Mouse (Mus musculus) midbrain, postnatal 0 days (tissue): ENCODE measurements around the gene Agbl4. TPM values are rescaled to one million over a fixed set of nuclear protein-coding genes. Genes with fewer than 3 reads are reported as not detected.

Source experiments
- ATAC-seq: fragments of 200-750 bp; cut with Nextera tagmentation; 2 replicates; pipeline ENCODE4 v1.8.0; 2017; ENCODE audit warnings: moderate number of reproducible peaks, mild to moderate bottlenecking, moderate TSS enrichment, moderate library complexity; ENCODE audit not compliant: low FRiP score
- DNase-seq: peaks from one replicate; pipeline ENCODE4 v3.0.0-alpha.2; 2015; ENCODE audit warnings: low spot score
- H3K27ac ChIP-seq: fragments of 300-500 bp; sonication (generic); 2 replicates; pipeline ENCODE4 v1.5.1; 2014; ENCODE audit warnings: low read depth, mild to moderate bottlenecking, low read length, mixed read lengths
- H3K27me3 ChIP-seq: fragments of 300-500 bp; sonication (generic); 2 replicates; pipeline ENCODE4 v1.6.1; 2014; ENCODE audit warnings: low read length, control low read depth, mixed read lengths; ENCODE audit not compliant: insufficient read depth
- H3K36me3 ChIP-seq: fragments of 300-500 bp; sonication (generic); 2 replicates; pipeline ENCODE4 v1.6.1; 2014; ENCODE audit warnings: low read length, control low read depth, mixed read lengths; ENCODE audit not compliant: insufficient read depth
- H3K4me1 ChIP-seq: fragments of 300-500 bp; sonication (generic); 2 replicates; pipeline ENCODE4 v1.6.1; 2014; ENCODE audit warnings: mild to moderate bottlenecking, control low read depth, antibody characterized with exemption, low read length, mixed read lengths; ENCODE audit not compliant: insufficient read depth
- H3K4me2 ChIP-seq: fragments of 300-500 bp; sonication (generic); 2 replicates; pipeline ENCODE4 v1.6.1; 2014; ENCODE audit warnings: low read depth, mild to moderate bottlenecking, low read length, mixed read lengths; ENCODE audit not compliant: poor library complexity, severe bottlenecking
- H3K4me3 ChIP-seq: fragments of 300-500 bp; sonication (generic); 2 replicates; pipeline ENCODE4 v1.5.1; 2014; ENCODE audit warnings: low read depth, mild to moderate bottlenecking, low read length, moderate library complexity
- H3K9ac ChIP-seq: fragments of 300-500 bp; sonication (generic); replicated peaks from 2 replicates; pipeline ENCODE4 v1.6.1; 2014; ENCODE audit warnings: mild to moderate bottlenecking, low read length, moderate library complexity, mixed read lengths; ENCODE audit not compliant: poor library complexity, severe bottlenecking
- H3K9me3 ChIP-seq: fragments of 300-500 bp; sonication (generic); 2 replicates; pipeline ENCODE4 v1.6.1; 2016; ENCODE audit warnings: low read length, control low read depth
- CTCF ChIP-seq: IDR thresholded peaks from 2 replicates; pipeline ENCODE4 v1.5.1; 2016; ENCODE audit warnings: antibody characterized with exemption, mild to moderate bottlenecking
- WGBS: fragments of 180-500 bp; shearing (Covaris S2); extraction: QIAGEN DNeasy Blood & Tissue Kit; methylation state at CpG from one replicate; pipeline ENCODE4 v1.1.7; 2014; 5-methylcytosine and 5-hydroxymethylcytosine counted together
- polyA plus RNA-seq: library from polyadenylated mRNA; unstranded; fragments of >200 nt; fragmentation: Nextera tagmentation; extraction: Ambion mirVana; gene quantifications from 2 replicates; pipeline ENCODE4 v1.2.1, GENCODE M21; 2015
- total RNA-seq: library from RNA; depleted of rRNA; stranded (reverse); fragments of >200 nt; gene quantifications from 2 replicates; pipeline ENCODE4 v1.2.3, GENCODE M21; 2014

Gene Agbl4
- total and polyA plus RNA-seq, 2 experiments from 2014 or later: 5.0 to 9.2 TPM

DNA sequence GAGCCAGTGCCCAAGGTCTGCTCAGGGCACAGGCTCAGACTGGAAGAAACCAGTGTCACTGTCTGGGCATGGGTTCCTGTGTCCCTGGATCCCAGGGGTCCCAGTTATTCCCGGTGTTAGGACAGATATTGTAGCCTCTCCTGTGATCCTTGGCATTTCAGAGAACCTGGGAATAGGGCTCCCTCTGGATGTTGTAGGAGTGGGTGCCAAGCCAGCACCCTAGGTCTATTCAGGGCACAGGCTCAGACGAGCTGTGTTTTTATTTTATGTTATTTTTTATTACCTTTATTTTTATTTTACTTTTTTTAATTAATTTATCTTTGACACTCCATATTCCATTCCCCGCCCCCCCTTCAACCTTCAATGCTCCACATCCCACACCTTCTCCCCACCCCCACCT is 680.3 kb downstream of the Agbl4 start:
- Histone ChIP-seq H3K27ac (no peak overlapping the region), H3K4me1 (no peaks in the 10 kb centered on the region), H3K27me3 (no peaks in the 10 kb centered on the region), H3K4me3 (no peak overlapping the region), H3K36me3 (no peaks in the 10 kb centered on the region), H3K4me2 (no peak overlapping the region), H3K9ac (no peak overlapping the region), H3K9me3 (no peaks in the 10 kb centered on the region)
- WGBS: 87% methylated on average over 3 of the region's 3 CpGs
- no peak for TF ChIP-seq CTCF
- DNase-seq: no peak
- no peak for ATAC-seq

DNA sequence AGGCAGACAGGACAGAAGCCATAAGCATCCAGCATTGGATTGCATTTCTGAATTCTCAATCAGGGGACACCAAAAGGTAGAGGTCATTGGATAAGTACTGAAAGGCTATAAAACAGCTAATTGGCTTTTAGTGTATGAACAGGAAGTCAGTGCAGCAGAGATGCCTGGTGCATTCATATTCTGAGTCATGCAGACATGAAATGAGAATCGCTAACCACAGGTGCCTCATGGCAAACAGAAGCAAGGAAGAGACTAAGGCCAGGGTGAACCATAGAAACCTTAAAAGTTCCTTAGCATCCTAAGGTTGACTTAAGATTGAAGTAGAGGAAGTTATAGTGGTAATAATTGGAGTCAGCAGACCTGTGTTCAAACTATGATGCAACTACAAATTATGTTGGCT is 687.9 kb downstream of the Agbl4 start:
- Histone ChIP-seq H3K27me3 (no peaks in the 10 kb centered on the region), H3K27ac (no peak overlapping the region), H3K9me3 (no peaks in the 10 kb centered on the region), H3K36me3 (no peaks in the 10 kb centered on the region), H3K4me3 (no peak overlapping the region), H3K4me2 (no peak overlapping the region), H3K9ac (no peak overlapping the region), H3K4me1 (no peaks in the 10 kb centered on the region)
- TF ChIP-seq CTCF: no peak
- 94% methylated on average over 1 of the region's 1 CpGs for WGBS
- no peak for ATAC-seq
- no peak for DNase-seq

DNA sequence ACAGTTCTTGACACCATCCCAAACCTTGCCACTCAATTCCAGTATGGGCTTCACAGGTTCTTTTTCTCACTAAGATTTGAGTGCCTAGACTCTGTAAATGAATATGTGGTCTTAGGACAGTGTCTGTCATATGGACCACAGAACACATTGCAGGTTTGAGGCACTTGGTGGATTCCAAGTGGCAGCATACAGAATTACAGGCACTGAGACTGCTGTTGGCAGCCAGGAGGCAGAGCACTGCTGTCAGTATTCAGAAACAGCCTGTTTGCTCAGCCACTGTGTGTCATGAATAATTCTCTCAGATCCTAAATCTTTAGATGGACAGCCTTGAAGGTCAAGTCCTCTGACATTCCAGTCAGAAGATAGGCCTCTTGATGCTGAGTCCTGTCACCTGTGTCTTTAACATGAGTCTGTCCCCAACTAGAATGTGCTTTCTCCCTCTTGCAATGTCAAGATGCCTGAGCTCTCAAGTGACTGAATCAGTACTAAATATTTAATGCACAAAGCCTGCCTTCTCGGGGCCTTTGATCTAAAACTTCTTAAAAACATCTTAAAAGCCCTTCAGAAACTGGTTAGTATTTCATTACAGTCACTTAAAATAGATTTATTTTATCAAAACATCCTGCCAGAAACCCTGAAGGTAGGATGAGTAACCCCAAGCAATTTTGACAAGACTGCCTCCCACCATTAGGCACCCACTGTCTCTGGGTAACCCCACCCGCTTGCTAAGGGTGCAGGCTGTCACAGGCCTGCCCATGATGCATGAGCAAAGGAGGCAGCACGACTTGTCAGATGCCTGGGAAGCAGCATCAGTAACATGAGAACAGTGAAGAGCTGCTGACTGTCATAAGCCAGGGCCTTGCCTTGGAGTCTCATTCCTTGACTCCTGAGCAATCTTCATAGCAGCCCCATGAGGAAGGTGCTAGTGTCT is 739.0 kb downstream of the Agbl4 start:
- no peak overlapping the region for H3K27ac ChIP-seq
- H3K9me3 ChIP-seq: no peaks in the 10 kb centered on the region
- no peak for DNase-seq
- peak; percentile 68 for TF ChIP-seq CTCF
- peak; percentile 76 for ATAC-seq
- H3K4me3 ChIP-seq: no peak overlapping the region
- no peaks in the 10 kb centered on the region for H3K27me3 ChIP-seq
- no peak overlapping the region for H3K9ac ChIP-seq
- WGBS: 60% methylated on average over 3 of the region's 3 CpGs
- no peak overlapping the region for H3K4me2 ChIP-seq
- no peaks in the 10 kb centered on the region for H3K4me1 ChIP-seq
- H3K36me3 ChIP-seq: no peaks in the 10 kb centered on the region

GRCm38 (mm10) chr4:111147748-111148147 is 750.3 kb downstream of the Agbl4 start:
- no peak overlapping the region for H3K4me2 ChIP-seq
- WGBS: 83% methylated on average over 1 of the region's 1 CpGs
- ATAC-seq (no peak), DNase-seq (no peak)
- no peak for TF ChIP-seq CTCF
- no peaks in the 10 kb centered on the region for H3K36me3 ChIP-seq
- no peak overlapping the region for H3K27ac ChIP-seq
- H3K4me3 ChIP-seq: no peak overlapping the region
- H3K9ac ChIP-seq: no peak overlapping the region
- H3K9me3 ChIP-seq: no peaks in the 10 kb centered on the region
- no peaks in the 10 kb centered on the region for H3K27me3 ChIP-seq
- H3K4me1 ChIP-seq: no peaks in the 10 kb centered on the region

DNA sequence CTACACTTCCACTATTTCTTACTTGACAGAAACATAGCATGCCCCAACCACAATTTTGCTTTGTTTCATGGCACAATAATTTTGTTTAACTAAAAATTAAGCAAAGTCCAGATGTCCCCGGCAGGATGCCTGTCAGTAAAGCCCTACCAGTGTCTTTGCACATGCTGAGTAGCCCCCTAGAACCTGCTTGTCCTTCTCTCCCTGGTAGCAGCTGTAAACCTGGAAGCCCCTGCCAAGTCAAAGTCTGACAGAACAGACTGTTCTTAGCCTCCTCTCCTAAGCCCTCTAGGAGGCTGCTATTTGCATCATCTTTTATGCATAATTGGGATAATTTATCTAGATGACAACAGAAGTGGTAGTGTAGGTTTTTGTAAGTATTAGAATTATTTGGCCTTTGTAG is 758.4 kb downstream of the Agbl4 start:
- no peak overlapping the region for H3K9ac ChIP-seq
- no peak overlapping the region for H3K4me3 ChIP-seq
- no peaks in the 10 kb centered on the region for H3K9me3 ChIP-seq
- H3K4me2 ChIP-seq: no peak overlapping the region
- DNase-seq (peak; percentile 58), ATAC-seq (no peak)
- 69% methylated on average over 1 of the region's 1 CpGs for WGBS
- no peak overlapping the region for H3K27ac ChIP-seq
- H3K27me3 ChIP-seq: no peaks in the 10 kb centered on the region
- H3K36me3 ChIP-seq: no peaks in the 10 kb centered on the region
- no peaks in the 10 kb centered on the region for H3K4me1 ChIP-seq
- TF ChIP-seq CTCF: no peak

DNA sequence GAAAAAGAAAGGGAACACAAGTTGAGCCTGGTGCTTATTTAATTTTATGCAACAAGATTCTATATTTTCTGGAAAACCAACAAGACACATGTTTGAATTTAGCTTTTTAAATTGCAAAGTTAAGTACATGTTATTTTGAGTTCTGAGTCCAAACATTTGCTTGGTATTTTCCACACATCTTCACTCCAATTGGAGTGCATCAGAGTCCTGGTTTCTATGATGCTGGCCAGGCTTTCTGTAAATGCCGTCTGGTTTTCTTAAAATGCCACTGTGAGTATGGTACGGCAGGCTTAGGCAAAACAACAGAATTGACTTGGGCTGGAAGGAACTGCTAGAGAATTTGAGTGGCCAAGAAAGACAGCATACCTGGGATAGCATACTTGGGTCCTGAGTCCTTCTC is 784.0 kb downstream of the Agbl4 start:
- H3K9me3 ChIP-seq: no peaks in the 10 kb centered on the region
- H3K4me2 ChIP-seq: no peak overlapping the region
- H3K36me3 ChIP-seq: no peaks in the 10 kb centered on the region
- no peak overlapping the region for H3K4me3 ChIP-seq
- H3K4me1 ChIP-seq: no peaks in the 10 kb centered on the region
- no peak for ATAC-seq
- no peak overlapping the region for H3K9ac ChIP-seq
- no peaks in the 10 kb centered on the region for H3K27me3 ChIP-seq
- no peak for DNase-seq
- 90% methylated on average over 2 of the region's 2 CpGs for WGBS
- TF ChIP-seq CTCF: no peak
- no peak overlapping the region for H3K27ac ChIP-seq
